Mouse (Mus musculus) E14TG2a.4 (cell line): ENCODE measurements at regions not wholly inside any gene's neighbourhood (a gene's known extent, or its start where the extent isn't known, plus 50 kb on each side); places are given as distances from the start of the nearest gene placed in this dataset.

Source experiments
- CTCF ChIP-seq: conservative IDR thresholded peaks from 2 replicates; pipeline ENCODE4 v1.5.1; 2014; ENCODE audit warnings: low read length
- NANOG ChIP-seq: IDR thresholded peaks from 2 replicates; pipeline ENCODE4 v1.6.1; 2014; ENCODE audit warnings: borderline replicate concordance, low read length, mixed read lengths
- POU5F1 ChIP-seq: IDR thresholded peaks from 2 replicates; pipeline ENCODE4 v1.6.1; 2014; ENCODE audit warnings: low read length, borderline replicate concordance

- no peak for TF ChIP-seq CTCF
- no peak for TF ChIP-seq POU5F1
- TF ChIP-seq NANOG: 0 out of 2 replicates have a peak, but pooled peaks have one; percentile 22
Observed at GRCm38 (mm10) chr2:169006549-169006948, 51.2 kb upstream of the Zfp64 start.
